26 mouse cellular contexts compared by ENCODE assay signal in the genomic region with DNA sequence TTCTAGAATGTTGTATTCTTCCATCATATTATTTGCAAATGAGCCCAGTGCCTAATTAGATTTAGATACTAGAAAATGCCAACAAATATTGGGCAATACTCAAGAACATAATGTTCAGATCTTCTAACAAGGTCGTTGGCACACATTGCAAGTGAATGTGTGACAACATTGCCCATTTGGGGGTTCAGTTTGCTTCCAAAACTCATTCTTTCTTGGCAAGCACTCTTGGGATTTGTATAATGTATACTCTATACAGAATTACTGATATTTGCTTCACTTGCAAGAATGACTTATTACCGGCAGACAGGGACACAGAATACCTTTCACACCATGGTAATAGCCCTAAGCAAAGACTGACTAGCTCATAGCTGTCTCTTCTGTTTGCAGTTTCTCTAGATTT.
A peak's percentile ranks its signal among the peaks of the same experiment; 100 is the strongest.
DNase-seq lines count a peak whose midpoint lies in the region; ATAC-seq and TF ChIP-seq lines count a peak whose summit lies in the region.
"Had no signal": no experiment of that assay in that cellular context is flagged by ENCODE, and none has a peak within 500 bp of the region (broad histone marks: within the 10 kb centered on the region; RNA-seq: fewer than 3 reads in every experiment).

No protein-coding gene starts in this region.

- no peak overlapping the region for H3K27ac ChIP-seq in forebrain, embryonic 14.5 days (ENCODE audit: low read depth, low read length)
- no peak overlapping the region for H3K27ac ChIP-seq in forebrain, embryonic 13.5 days
- no peak overlapping the region for H3K27ac ChIP-seq in liver, adult 2 months (replicated peaks; ENCODE audit: insufficient read depth, low read depth, low read length)
- no peak overlapping the region for H3K27ac ChIP-seq in liver, embryonic 11.5 days (ENCODE audit: low read depth, low read length)
- H3K27ac ChIP-seq: embryonic facial prominence, embryonic 13.5 days; embryonic facial prominence, embryonic 15.5 days; forebrain, embryonic 12.5 days had no signal

- H3K4me3 ChIP-seq in forebrain, embryonic 14.5 days (ENCODE audit: low read depth, low read length) = no peak overlapping the region
- no peak overlapping the region for H3K4me3 ChIP-seq in forebrain, embryonic 13.5 days
- H3K4me3 ChIP-seq in liver, adult 2 months (ENCODE audit: insufficient read depth, low read depth, low read length) = no peak overlapping the region
- no peak overlapping the region for H3K4me3 ChIP-seq in liver, embryonic 11.5 days (ENCODE audit: low read depth, low read length)
- H3K4me3 ChIP-seq: embryonic facial prominence, embryonic 13.5 days; embryonic facial prominence, embryonic 15.5 days; erythroblast, embryonic 14.5 days; forebrain, embryonic 12.5 days had no signal

- 63% methylated on average over 2 of the region's 2 CpGs for WGBS in forebrain, embryonic 14.5 days
- WGBS in forebrain, embryonic 13.5 days = 79% methylated on average over 2 of the region's 2 CpGs
- WGBS in liver, adult 2 months = 60% methylated on average over 2 of the region's 2 CpGs
- WGBS in liver, embryonic 11.5 days = 65% methylated on average over 2 of the region's 2 CpGs

- no peaks in the 10 kb centered on the region for H3K79me2 ChIP-seq in liver, adult 2 months (ENCODE audit: control insufficient read depth, insufficient read depth, low read length)

- no peaks in the 10 kb centered on the region for H3K9me3 ChIP-seq in forebrain, embryonic 14.5 days (replicated peaks; ENCODE audit: control insufficient read depth, low read length)
- no peaks in the 10 kb centered on the region for H3K9me3 ChIP-seq in forebrain, embryonic 13.5 days (replicated peaks)
- no peaks in the 10 kb centered on the region for H3K9me3 ChIP-seq in liver, embryonic 11.5 days (ENCODE audit: control insufficient read depth, low read length)
- H3K9me3 ChIP-seq: embryonic facial prominence, embryonic 13.5 days; embryonic facial prominence, embryonic 15.5 days; forebrain, embryonic 12.5 days; G1E had no signal

- no peak overlapping the region for H3K9ac ChIP-seq in forebrain, embryonic 14.5 days (ENCODE audit: low read length)
- no peak overlapping the region for H3K9ac ChIP-seq in forebrain, embryonic 13.5 days
- H3K9ac ChIP-seq in liver, adult 2 months (ENCODE audit: low read depth, low read length) = no peak overlapping the region
- no peak overlapping the region for H3K9ac ChIP-seq in liver, embryonic 11.5 days (ENCODE audit: low read depth, low read length)
- H3K9ac ChIP-seq: embryonic facial prominence, embryonic 13.5 days; embryonic facial prominence, embryonic 15.5 days; forebrain, embryonic 12.5 days had no signal

- no peak for TF ChIP-seq CTCF in liver, adult 2 months (IDR thresholded peaks at IDR 0.05; ENCODE audit: low read depth, low read length)

- H3K4me2 ChIP-seq in forebrain, embryonic 14.5 days (ENCODE audit: low read length) = no peak overlapping the region
- no peak overlapping the region for H3K4me2 ChIP-seq in forebrain, embryonic 13.5 days
- no peak overlapping the region for H3K4me2 ChIP-seq in liver, embryonic 11.5 days
- H3K4me2 ChIP-seq: embryonic facial prominence, embryonic 13.5 days; embryonic facial prominence, embryonic 15.5 days; forebrain, embryonic 12.5 days had no signal

- no peaks in the 10 kb centered on the region for H3K4me1 ChIP-seq in forebrain, embryonic 14.5 days (ENCODE audit: control insufficient read depth, insufficient read depth, low read length)
- no peaks in the 10 kb centered on the region for H3K4me1 ChIP-seq in forebrain, embryonic 13.5 days
- no peaks in the 10 kb centered on the region for H3K4me1 ChIP-seq in liver, adult 2 months (ENCODE audit: control insufficient read depth, insufficient read depth, low read length)
- H3K4me1 ChIP-seq in liver, embryonic 11.5 days (replicated peaks; ENCODE audit: control insufficient read depth, insufficient read depth, low read length) = no peaks in the 10 kb centered on the region
- H3K4me1 ChIP-seq: embryonic facial prominence, embryonic 13.5 days; embryonic facial prominence, embryonic 15.5 days; forebrain, embryonic 12.5 days had no signal

- peak; percentile 63 for DNase-seq in forebrain, embryonic 14.5 days (ENCODE audit: low spot score)
- peak; percentile 2 for DNase-seq in layer of hippocampus, adult 9-10 months (ENCODE audit: low spot score)
- no peak for DNase-seq in layer of hippocampus, adult 11-12 months (ENCODE audit: low spot score)
- DNase-seq in liver, adult 2 months (ENCODE audit: extremely low read depth, low read depth, low spot score) = peak; percentile 2
- DNase-seq in liver, embryonic 11.5 days (ENCODE audit: low spot score) = no peak
- peak; percentile 44 for DNase-seq in gonadal fat pad, adult 2 months (ENCODE audit: low read depth)
- no peak for DNase-seq in adrenal gland, postnatal 10 days
- DNase-seq: adrenal gland, adult 8-10 months; adrenal gland, postnatal 25 days; B cell, adult 2 months; cerebellum, adult 11-12 months; cerebellum, adult 2 months; cerebellum, adult 9-10 months; cerebellum, postnatal 10 days; cerebellum, postnatal 25 days had no signal

- H3K27me3 ChIP-seq in forebrain, embryonic 14.5 days (replicated peaks; ENCODE audit: control insufficient read depth, insufficient read depth, low read length) = no peaks in the 10 kb centered on the region
- H3K27me3 ChIP-seq in forebrain, embryonic 13.5 days = no peaks in the 10 kb centered on the region
- H3K27me3 ChIP-seq in liver, adult 2 months (ENCODE audit: control insufficient read depth, insufficient read depth, low read length) = no peaks in the 10 kb centered on the region
- no peaks in the 10 kb centered on the region for H3K27me3 ChIP-seq in liver, embryonic 11.5 days (replicated peaks; ENCODE audit: control insufficient read depth, insufficient read depth, low read length)
- H3K27me3 ChIP-seq: CH12.LX; embryonic facial prominence, embryonic 13.5 days; embryonic facial prominence, embryonic 15.5 days; forebrain, embryonic 12.5 days; Patski had no signal

- no peaks in the 10 kb centered on the region for H3K36me3 ChIP-seq in forebrain, embryonic 14.5 days (ENCODE audit: control insufficient read depth, insufficient read depth, low read length)
- no peaks in the 10 kb centered on the region for H3K36me3 ChIP-seq in forebrain, embryonic 13.5 days (ENCODE audit: poor library complexity, severe bottlenecking)
- H3K36me3 ChIP-seq in liver, adult 2 months (ENCODE audit: control insufficient read depth, insufficient read depth, low read length) = no peaks in the 10 kb centered on the region
- no peaks in the 10 kb centered on the region for H3K36me3 ChIP-seq in liver, embryonic 11.5 days (ENCODE audit: control insufficient read depth, insufficient read depth, low read length)
- H3K36me3 ChIP-seq: embryonic facial prominence, embryonic 13.5 days; embryonic facial prominence, embryonic 15.5 days; forebrain, embryonic 12.5 days; G1E had no signal

- ATAC-seq in forebrain, embryonic 14.5 days = no peak
- no peak for ATAC-seq in forebrain, embryonic 13.5 days
- no peak for ATAC-seq in liver, embryonic 11.5 days (replicated peaks; ENCODE audit: low FRiP score)
- ATAC-seq: activated CD4-positive, CD25-positive, alpha-beta regulatory T cell, adult 4 months; CD4-positive, CD25-positive, alpha-beta regulatory T cell, adult 4 months; forebrain, embryonic 16.5 days; Patski had no signal

- no peak for TF ChIP-seq POLR2A in liver, adult 2 months (IDR thresholded peaks at IDR 0.05; ENCODE audit: extremely low read depth, insufficient read depth, low read length)

Comparison
In these comparisons a context has a peak if more than half of its experiments do, and no peak if none do; other contexts are left out.
1. DNase-seq: peak in forebrain, embryonic 14.5 days (single experiment), layer of hippocampus, adult 9-10 months (single experiment), liver, adult 2 months (single experiment) and gonadal fat pad, adult 2 months (single experiment); none in layer of hippocampus, adult 11-12 months (single experiment), liver, embryonic 11.5 days (single experiment) and adrenal gland, postnatal 10 days (single experiment).